Mouse (Mus musculus) thymus, adult 2 months (tissue): ENCODE measurements around the gene Slc35b1. TPM values are rescaled to one million over a fixed set of nuclear protein-coding genes. Genes with fewer than 3 reads are reported as not detected.
"Not testable (repeated sequence)": the region's sequence is repeated elsewhere in the genome, so short reads cannot be mapped to it uniquely, and the experiment has no call there.

Experiments used
- DNase-seq: peaks from one replicate; pipeline ENCODE4 v3.0.0; 2021
- H3K27ac ChIP-seq: fragments of 200-500 bp; 2 replicates; pipeline ENCODE4 v1.5.1; 2012; ENCODE audit warnings: low read length, control low read depth; ENCODE audit not compliant: control insufficient read depth, insufficient read depth
- H3K27me3 ChIP-seq: fragments of 200-500 bp; 2 replicates; pipeline ENCODE4 v1.6.1; 2012; ENCODE audit warnings: mild to moderate bottlenecking, low read length, moderate library complexity, mixed read lengths; ENCODE audit not compliant: control insufficient read depth, insufficient read depth
- H3K36me3 ChIP-seq: fragments of 200-500 bp; 2 replicates; pipeline ENCODE4 v1.6.1; 2012; ENCODE audit warnings: mild to moderate bottlenecking, low read length, moderate library complexity; ENCODE audit not compliant: control insufficient read depth, insufficient read depth
- H3K4me1 ChIP-seq: fragments of 200-500 bp; replicated peaks from 2 replicates; pipeline ENCODE4 v1.6.1; 2012; ENCODE audit warnings: low read length; ENCODE audit not compliant: control insufficient read depth, insufficient read depth
- H3K4me3 ChIP-seq: fragments of 200-500 bp; 2 replicates; pipeline ENCODE4 v1.5.1; 2012; ENCODE audit warnings: mild to moderate bottlenecking, low read length, control low read depth, moderate library complexity; ENCODE audit not compliant: control insufficient read depth, insufficient read depth
- CTCF ChIP-seq: fragments of 200-500 bp; IDR thresholded peaks from 2 replicates; pipeline ENCODE4 v1.5.1; 2012; ENCODE audit warnings: mild to moderate bottlenecking, control low read depth, low read length, moderate library complexity, borderline replicate concordance; ENCODE audit not compliant: control insufficient read depth, poor library complexity, insufficient read depth; ENCODE audit errors: extremely low read depth
- POLR2A ChIP-seq: fragments of 200-500 bp; IDR thresholded peaks from 2 replicates; pipeline ENCODE4 v1.6.1; 2012; ENCODE audit warnings: mild to moderate bottlenecking, low read length, control low read depth, moderate library complexity; ENCODE audit not compliant: control insufficient read depth, poor library complexity, insufficient read depth; ENCODE audit errors: extremely low read depth
- WGBS: fragments of 180-500 bp; shearing (Covaris S2); methylation state at CpG from one replicate; pipeline ENCODE4 v1.1.7; 2018; 5-methylcytosine and 5-hydroxymethylcytosine counted together
- polyA plus RNA-seq: library from polyadenylated mRNA; depleted of rRNA; stranded (reverse); fragments of >200 nt; gene quantifications from 2 replicates; pipeline ENCODE4 v1.2.3, GENCODE M21; 2012

Slc35b1 gene
- polyA plus RNA-seq, 1 experiment, result 107 TPM

DNA sequence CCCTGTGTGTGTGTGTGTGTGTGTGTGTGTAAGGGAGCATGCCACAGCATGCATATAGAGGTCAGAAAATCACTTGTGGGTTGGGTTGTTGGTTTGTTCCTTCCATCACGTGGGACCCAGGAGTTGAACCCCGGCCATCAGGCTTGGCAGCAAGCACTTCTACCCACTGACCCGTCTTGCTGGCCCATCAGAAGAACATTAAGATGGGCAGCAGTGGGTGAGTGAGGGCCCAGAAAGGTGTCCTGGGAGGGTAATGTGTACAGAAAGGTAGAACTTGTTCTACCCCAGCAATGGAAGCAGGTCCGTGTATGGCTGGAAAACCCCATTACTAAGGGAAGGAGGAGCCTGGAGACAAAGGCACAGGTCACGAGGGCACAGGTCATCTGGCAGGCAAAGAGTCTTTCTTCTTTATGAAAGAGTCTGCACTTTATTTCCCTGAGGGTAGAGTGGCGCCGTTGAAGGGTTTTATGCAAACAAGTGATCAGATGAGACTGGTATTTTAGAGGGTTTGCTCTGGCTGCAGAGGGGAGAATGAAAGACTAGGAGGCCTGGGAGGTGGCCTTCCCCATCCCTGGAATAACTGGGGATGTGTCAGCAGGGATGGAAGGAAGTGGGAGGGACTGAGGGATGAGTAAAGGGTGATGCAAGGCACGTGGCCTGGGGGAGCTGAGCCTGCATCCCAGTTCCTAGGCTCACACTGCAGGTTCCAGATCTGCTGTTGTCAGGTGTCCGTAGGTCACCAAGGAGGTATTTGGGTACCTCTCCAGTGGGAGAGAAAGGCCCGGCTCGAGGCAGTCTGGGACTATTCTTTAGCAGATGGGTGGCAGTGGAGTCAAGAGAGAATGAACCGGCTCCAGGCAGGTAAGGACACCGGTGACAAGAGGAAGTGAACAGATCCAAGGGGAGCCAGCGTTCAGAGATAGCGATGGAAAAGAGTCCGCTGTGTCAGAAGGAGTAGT is 19.2 kb downstream of the Slc35b1 start:
- Histone ChIP-seq H3K27me3 (no peaks in the 10 kb centered on the region), H3K36me3 (no peaks in the 10 kb centered on the region), H3K27ac (no peak overlapping the region), H3K4me3 (no peak overlapping the region), H3K4me1 (no peaks in the 10 kb centered on the region)
- 92% methylated on average over 16 of the region's 16 CpGs for WGBS
- TF ChIP-seq CTCF (no peak), POLR2A (no peak)
- no peak for DNase-seq

DNA sequence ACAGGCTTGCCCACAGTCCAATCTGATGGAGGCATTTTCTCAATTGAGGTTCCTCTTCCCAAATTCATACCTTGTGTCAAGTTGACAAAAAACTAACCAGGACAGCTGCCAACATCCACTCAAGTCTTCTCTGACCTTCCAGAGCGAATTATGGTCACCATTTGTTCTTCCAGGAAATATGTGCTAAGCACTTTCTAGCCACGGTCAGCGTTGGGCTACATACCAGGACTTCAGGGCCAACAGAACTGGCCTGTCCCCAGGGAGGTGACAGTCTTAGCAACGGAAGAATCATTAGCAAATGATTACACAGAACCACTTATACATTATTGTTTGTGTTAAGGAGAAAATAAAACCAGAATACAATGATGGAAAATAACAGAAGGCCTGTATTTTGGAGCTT is 21.3 kb downstream of the Slc35b1 start:
- TF ChIP-seq CTCF (no peak), POLR2A (no peak)
- no peak overlapping the region for H3K27ac ChIP-seq
- WGBS, result 85% methylated on average over 4 of the region's 4 CpGs

DNA sequence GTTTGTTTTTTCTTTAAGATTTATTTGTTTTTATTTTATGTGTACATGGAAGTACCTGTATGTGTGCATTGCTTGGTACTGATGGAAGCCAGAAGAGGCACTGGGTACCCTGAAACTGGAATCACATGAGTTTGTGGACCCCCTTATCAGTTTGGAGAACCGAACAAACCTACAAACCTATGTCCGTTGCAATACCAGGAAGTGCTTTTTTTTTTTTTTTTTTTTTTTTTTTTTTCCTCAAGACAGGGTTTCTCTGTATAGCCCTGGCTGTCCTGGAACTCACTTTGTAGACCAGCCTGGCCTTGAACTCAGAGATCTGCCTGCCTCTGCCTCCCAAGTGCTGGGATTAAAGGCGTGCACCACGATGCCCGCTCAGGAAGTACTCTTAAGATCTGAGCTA is 21.9 kb downstream of the Slc35b1 start:
- not testable (repeated sequence) for H3K4me3 ChIP-seq, H3K4me1 ChIP-seq, DNase-seq, H3K27ac ChIP-seq, H3K36me3 ChIP-seq, H3K27me3 ChIP-seq
- WGBS, result 88% methylated on average over 5 of the region's 5 CpGs

More for the DNA sequence above, 21.3 kb downstream of the Slc35b1 start:
- H3K27me3 ChIP-seq, result no peaks in the 10 kb centered on the region
- no peaks in the 10 kb centered on the region for H3K36me3 ChIP-seq
- no peak overlapping the region for H3K4me3 ChIP-seq
- no peak for DNase-seq
- H3K4me1 ChIP-seq, result no peaks in the 10 kb centered on the region

- no peak overlapping the region for H3K4me3 ChIP-seq
- no peaks in the 10 kb centered on the region for H3K27me3 ChIP-seq
- H3K36me3 ChIP-seq, result no peaks in the 10 kb centered on the region
- 92% methylated on average over 10 of the region's 10 CpGs for WGBS
- H3K4me1 ChIP-seq, result no peaks in the 10 kb centered on the region
- TF ChIP-seq CTCF (no peak), POLR2A (no peak)
- DNase-seq, result no peak
- H3K27ac ChIP-seq, result no peak overlapping the region
These were observed 25.1 kb downstream of the Slc35b1 start for GRCm38 (mm10) chr11:95409450-95410112.

GRCm38 (mm10) chr11:95411453-95412013 is 27.0 kb downstream of the Slc35b1 start:
- H3K36me3 ChIP-seq, result no peaks in the 10 kb centered on the region
- 48% methylated on average over 6 of the region's 6 CpGs for WGBS

GRCm38 (mm10) chr11:95412615-95413014 is 28.1 kb downstream of the Slc35b1 start:
- Histone ChIP-seq H3K4me3 (no peak overlapping the region), H3K36me3 (no peaks in the 10 kb centered on the region), H3K27me3 (no peaks in the 10 kb centered on the region), H3K27ac (no peak overlapping the region), H3K4me1 (peaks cover 2% of the 10 kb centered on the region; the same call in 1 of the 2 replicates)
- TF ChIP-seq POLR2A (no peak), CTCF (no peak)
- DNase-seq, result no peak
- WGBS, result 96% methylated on average over 3 of the region's 3 CpGs

More at GRCm38 (mm10) chr11:95411453-95412013, 27.0 kb downstream of the Slc35b1 start:
- no peak overlapping the region for H3K27ac ChIP-seq
- no peak overlapping the region for H3K4me3 ChIP-seq
- no peak for DNase-seq
- peaks cover 2% of the 10 kb centered on the region; the same call in 1 of the 2 replicates for H3K4me1 ChIP-seq
- TF ChIP-seq CTCF, result no peak
- TF ChIP-seq POLR2A, result no peak
- no peaks in the 10 kb centered on the region for H3K27me3 ChIP-seq
